ENCODE assay signal across 28 mouse cellular contexts in the genomic region with DNA sequence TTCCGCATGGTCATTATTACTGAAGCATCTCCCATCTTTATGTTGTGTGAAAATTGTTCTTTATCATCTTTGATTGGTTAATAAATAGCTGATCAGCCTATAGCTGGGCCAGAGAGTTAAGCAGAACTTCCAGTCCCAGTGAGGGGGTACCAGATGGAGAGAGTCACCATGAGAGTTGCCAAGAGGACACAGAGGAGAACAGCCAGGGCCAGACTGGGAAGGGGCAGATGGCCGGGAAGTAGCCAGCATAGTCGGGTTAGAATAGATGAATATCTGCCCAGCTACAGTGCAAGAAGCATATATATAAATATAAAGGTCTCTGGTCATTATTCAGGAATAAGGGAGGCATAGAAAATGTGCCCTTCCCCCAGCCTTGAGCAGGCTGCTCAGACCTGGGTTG.
"Had no signal": no experiment of that assay in that cellular context is flagged by ENCODE, and none has a peak within 500 bp of the region (broad histone marks: within the 10 kb centered on the region; RNA-seq: fewer than 3 reads in every experiment).

No protein-coding gene starts in this region.

- H3K36me3 ChIP-seq: heart, embryonic 15.5 days; hindbrain, embryonic 10.5 days; hindbrain, embryonic 12.5 days; hindbrain, embryonic 13.5 days; hindbrain, embryonic 15.5 days; intestine, embryonic 15.5 days; kidney, embryonic 15.5 days had no signal

- H3K27me3 ChIP-seq: intestine, embryonic 15.5 days had no signal

- DNase-seq: heart, postnatal 10 days; heart, postnatal 14 days; heart, postnatal 36 days; heart, postnatal 4 days; kidney, adult 11 months; kidney, adult 18-20 months; kidney, adult 2 months; kidney, adult 8-10 months; kidney, adult 9 months; kidney, postnatal 10 days; kidney, postnatal 14 days; kidney, postnatal 25 days; kidney, postnatal 36 days; kidney, postnatal 4 days; layer of hippocampus, adult 9-11 months; layer of hippocampus, postnatal 36 days had no signal

- H3K9me3 ChIP-seq: heart, embryonic 15.5 days; hindbrain, embryonic 10.5 days; hindbrain, embryonic 12.5 days; hindbrain, embryonic 13.5 days; hindbrain, embryonic 15.5 days; intestine, embryonic 15.5 days; kidney, embryonic 15.5 days had no signal

- H3K4me3 ChIP-seq: heart, embryonic 15.5 days; hindbrain, embryonic 10.5 days; hindbrain, embryonic 12.5 days; hindbrain, embryonic 13.5 days; hindbrain, embryonic 15.5 days; intestine, embryonic 15.5 days; kidney, embryonic 15.5 days; layer of hippocampus, adult 2 months; left cerebral cortex, adult 2 months had no signal

- H3K9ac ChIP-seq: heart, embryonic 15.5 days; hindbrain, embryonic 12.5 days; hindbrain, embryonic 13.5 days; hindbrain, embryonic 14.5 days; hindbrain, embryonic 15.5 days; intestine, embryonic 15.5 days; kidney, embryonic 15.5 days had no signal

- H3K27ac ChIP-seq: heart, embryonic 15.5 days; hindbrain, embryonic 10.5 days; hindbrain, embryonic 12.5 days; hindbrain, embryonic 13.5 days; hindbrain, embryonic 14.5 days; hindbrain, embryonic 15.5 days; hindbrain, postnatal 0 days; intestine, embryonic 15.5 days; kidney, embryonic 15.5 days; kidney, postnatal 0 days; layer of hippocampus, adult 2 months; left cerebral cortex, adult 2 months had no signal
